Mouse (Mus musculus) CH12.LX (cell line): ENCODE results near the gene Fst. TPM values are rescaled to one million over a fixed set of nuclear protein-coding genes. Genes with fewer than 3 reads are reported as not detected.

ENCODE experiments used
- DNase-seq: peaks from one replicate; pipeline ENCODE4 v3.0.0-alpha.2; 2013; ENCODE audit errors: extremely low read depth
- H3K27ac ChIP-seq: 2 replicates; pipeline ENCODE4 v1.5.1; 2012; ENCODE audit warnings: low read depth, mild to moderate bottlenecking, control low read depth, moderate library complexity; ENCODE audit not compliant: insufficient read depth
- H3K27me3 ChIP-seq: replicated peaks from 2 replicates; pipeline ENCODE3; 2012; ENCODE audit warnings: inconsistent platforms
- H3K36me3 ChIP-seq, 2 experiments: replicated peaks in 1 of 2; 2 replicates each; pipeline versions ENCODE3 to v1.6.1; 2012; ENCODE audit warnings: inconsistent platforms in 1 of 2, low read length in 1 of 2, mild to moderate bottlenecking in 1 of 2, mixed read lengths in 1 of 2, moderate library complexity in 1 of 2; ENCODE audit not compliant: control insufficient read depth in 1 of 2, insufficient read depth in 1 of 2
- H3K4me1 ChIP-seq, 2 experiments: 2 replicates each; pipeline ENCODE4 v1.6.1; 2012; ENCODE audit warnings: inconsistent platforms in 1 of 2, moderate library complexity in 1 of 2; ENCODE audit not compliant: insufficient read depth in 2 of 2, control insufficient read depth in 1 of 2
- H3K4me2 ChIP-seq: 2 replicates; pipeline ENCODE4 v1.6.1; 2012; ENCODE audit warnings: low read depth, mild to moderate bottlenecking, control low read depth; ENCODE audit not compliant: poor library complexity, insufficient read depth, severe bottlenecking
- H3K4me3 ChIP-seq, 3 experiments: fragments of 150-350 bp in 1 of 3; sonication (generic) in 1 of 3; replicated peaks in 1 of 3; 2 replicates each; pipeline versions ENCODE3 to v1.5.1; 2011 to 2012; ENCODE audit warnings: low read depth in 2 of 3, low read length in 2 of 3, mild to moderate bottlenecking in 2 of 3, moderate library complexity in 2 of 3, control low read depth in 1 of 3, improper control_type of control experiment in 1 of 3, inconsistent platforms in 1 of 3, mixed read lengths in 1 of 3; ENCODE audit not compliant: poor library complexity in 1 of 3
- H3K79me2 ChIP-seq: replicated peaks from 2 replicates; pipeline ENCODE4 v1.6.1; 2012; ENCODE audit warnings: mild to moderate bottlenecking, moderate library complexity; ENCODE audit not compliant: control insufficient read depth, poor library complexity, insufficient read depth, severe bottlenecking; ENCODE audit errors: extremely low read depth
- H3K9ac ChIP-seq: 2 replicates; pipeline ENCODE4 v1.6.1; 2012; ENCODE audit warnings: low read depth, mild to moderate bottlenecking, control low read depth, moderate library complexity; ENCODE audit not compliant: insufficient read depth
- H3K9me3 ChIP-seq: replicated peaks from 2 replicates; pipeline ENCODE3; 2012; ENCODE audit warnings: low read length, inconsistent platforms, mixed read lengths
- BHLHE40 ChIP-seq: IDR thresholded peaks from 2 replicates; pipeline ENCODE4 v1.6.1; 2011; ENCODE audit warnings: mild to moderate bottlenecking, low read depth, low read length, improper control_type of control experiment
- CHD1 ChIP-seq: IDR thresholded peaks from 2 replicates; pipeline ENCODE4 v1.6.1; 2012; ENCODE audit warnings: low read depth, low read length, improper control_type of control experiment, inconsistent platforms
- CHD2 ChIP-seq: IDR thresholded peaks from 2 replicates; pipeline ENCODE4 v1.6.1; 2011; ENCODE audit warnings: low read length, improper control_type of control experiment
- CTCF ChIP-seq, 2 experiments: IDR thresholded peaks in 1 of 2; conservative IDR thresholded peaks in 1 of 2; 2 replicates each; pipeline ENCODE4 v1.5.1; 2011 to 2012; ENCODE audit warnings: low read depth in 2 of 2, low read length in 2 of 2, improper control_type of control experiment in 1 of 2, inconsistent platforms in 1 of 2, mild to moderate bottlenecking in 1 of 2, moderate library complexity in 1 of 2
- ELF1 ChIP-seq: IDR thresholded peaks from 2 replicates; pipeline ENCODE4 v1.6.1; 2014; ENCODE audit warnings: low read depth, mild to moderate bottlenecking, inconsistent platforms, low read length, improper control_type of control experiment
- EP300 ChIP-seq: IDR thresholded peaks from 2 replicates; pipeline ENCODE4 v1.6.1; 2011; ENCODE audit warnings: low read length, improper control_type of control experiment
- GABPA ChIP-seq: IDR thresholded peaks from 2 replicates; pipeline ENCODE4 v1.6.1; 2012; ENCODE audit warnings: low read depth, low read length, improper control_type of control experiment, inconsistent platforms; ENCODE audit not compliant: insufficient replicate concordance
- IRF4 ChIP-seq: IDR thresholded peaks from 2 replicates; pipeline ENCODE4 v1.6.1; 2014; ENCODE audit warnings: low read depth, mild to moderate bottlenecking, inconsistent platforms, low read length, improper control_type of control experiment
- MAZ ChIP-seq: IDR thresholded peaks from 2 replicates; pipeline ENCODE4 v1.6.1; 2012; ENCODE audit warnings: low read depth, mild to moderate bottlenecking, inconsistent platforms, low read length, improper control_type of control experiment, moderate library complexity
- MEF2A ChIP-seq: IDR thresholded peaks from 2 replicates; pipeline ENCODE4 v1.6.1; 2014; ENCODE audit warnings: low read depth, mild to moderate bottlenecking, inconsistent platforms, low read length, improper control_type of control experiment, borderline replicate concordance
- MXI1 ChIP-seq: IDR thresholded peaks from 2 replicates; pipeline ENCODE4 v1.6.1; 2011; ENCODE audit warnings: mild to moderate bottlenecking, low read depth, low read length, improper control_type of control experiment
- MYC ChIP-seq: IDR thresholded peaks from 2 replicates; pipeline ENCODE4 v1.6.1; 2011; ENCODE audit warnings: low read depth, mild to moderate bottlenecking, improper control_type of control experiment, low read length
- NRF1 ChIP-seq: IDR thresholded peaks from 2 replicates; pipeline ENCODE4 v1.6.1; 2014; ENCODE audit warnings: low read depth, mild to moderate bottlenecking, inconsistent platforms, low read length, improper control_type of control experiment, moderate library complexity
- PAX5 ChIP-seq: IDR thresholded peaks from 2 replicates; pipeline ENCODE4 v1.6.1; 2012; ENCODE audit warnings: low read length, inconsistent platforms, mixed read lengths
- POLR2A ChIP-seq: IDR thresholded peaks from 2 replicates; pipeline ENCODE4 v1.6.1; 2011; ENCODE audit warnings: low read depth, mild to moderate bottlenecking, improper control_type of control experiment, low read length
- POLR2AphosphoS2 ChIP-seq: IDR thresholded peaks from 2 replicates; pipeline ENCODE4 v1.6.1; 2011; ENCODE audit warnings: low read depth, low read length, improper control_type of control experiment
- SIN3A ChIP-seq: IDR thresholded peaks from 2 replicates; pipeline ENCODE4 v1.6.1; 2012; ENCODE audit warnings: low read length, improper control_type of control experiment, inconsistent platforms
- TBP ChIP-seq: conservative IDR thresholded peaks from 2 replicates; pipeline ENCODE4 v1.6.1; 2011; ENCODE audit warnings: low read depth, low read length, improper control_type of control experiment
- TCF12 ChIP-seq: IDR thresholded peaks from 2 replicates; pipeline ENCODE4 v1.6.1; 2014; ENCODE audit warnings: low read depth, mild to moderate bottlenecking, inconsistent platforms, low read length, improper control_type of control experiment
- UBTF ChIP-seq: IDR thresholded peaks from 2 replicates; pipeline ENCODE4 v1.6.1; 2012; ENCODE audit warnings: low read depth, mild to moderate bottlenecking, inconsistent platforms, low read length, improper control_type of control experiment, moderate library complexity
- ZC3H11A ChIP-seq: IDR thresholded peaks from 2 replicates; pipeline ENCODE4 v1.6.1; 2012; ENCODE audit warnings: low read depth, mild to moderate bottlenecking, inconsistent platforms, low read length, improper control_type of control experiment
- ZMIZ1 ChIP-seq: IDR thresholded peaks from 2 replicates; pipeline ENCODE4 v1.6.1; 2012; ENCODE audit warnings: low read depth, mild to moderate bottlenecking, inconsistent platforms, low read length, improper control_type of control experiment
- ZNF384 ChIP-seq: IDR thresholded peaks from 2 replicates; pipeline ENCODE4 v1.6.1; 2012; ENCODE audit warnings: low read depth, low read length, improper control_type of control experiment, inconsistent platforms
- dilution Hi-C: fragments of 300-500 bp; cut with MboI; formaldehyde crosslinking; loops from 2 replicates; pipeline ENCODE4 v1.14.3; 2020; ENCODE audit warnings: low sequenced_read_pairs; ENCODE audit not compliant: extremely low pct_unique_long_range_greater_than_20kb, extremely low pct_ligation_motif_present
- in situ Hi-C: fragments of 300-500 bp; cut with MboI; formaldehyde crosslinking; loops from 3 replicates; pipeline ENCODE4 v1.14.3; 2019; ENCODE audit warnings: low sequenced_read_pairs, low pct_ligation_motif_present, low pct_unique_long_range_greater_than_20kb, mixed read lengths
- polyA plus RNA-seq: library from polyadenylated mRNA; unstranded; fragments of >175 nt; gene quantifications from 2 replicates; pipeline ENCODE4 v1.2.1, GENCODE M21; 2012; ENCODE audit warnings: low read depth; ENCODE audit not compliant: insufficient read length
- total RNA-seq, 2 experiments: library from RNA; depleted of rRNA; stranded (reverse); fragments of 300-350 nt in 1 of 2; fragments of >200 nt in 1 of 2; gene quantifications; 2 replicates each; pipeline ENCODE4 v1.2.3; 2012 to 2014

Gene Fst
- total and polyA plus RNA-seq, 3 experiments = not detected

DNA sequence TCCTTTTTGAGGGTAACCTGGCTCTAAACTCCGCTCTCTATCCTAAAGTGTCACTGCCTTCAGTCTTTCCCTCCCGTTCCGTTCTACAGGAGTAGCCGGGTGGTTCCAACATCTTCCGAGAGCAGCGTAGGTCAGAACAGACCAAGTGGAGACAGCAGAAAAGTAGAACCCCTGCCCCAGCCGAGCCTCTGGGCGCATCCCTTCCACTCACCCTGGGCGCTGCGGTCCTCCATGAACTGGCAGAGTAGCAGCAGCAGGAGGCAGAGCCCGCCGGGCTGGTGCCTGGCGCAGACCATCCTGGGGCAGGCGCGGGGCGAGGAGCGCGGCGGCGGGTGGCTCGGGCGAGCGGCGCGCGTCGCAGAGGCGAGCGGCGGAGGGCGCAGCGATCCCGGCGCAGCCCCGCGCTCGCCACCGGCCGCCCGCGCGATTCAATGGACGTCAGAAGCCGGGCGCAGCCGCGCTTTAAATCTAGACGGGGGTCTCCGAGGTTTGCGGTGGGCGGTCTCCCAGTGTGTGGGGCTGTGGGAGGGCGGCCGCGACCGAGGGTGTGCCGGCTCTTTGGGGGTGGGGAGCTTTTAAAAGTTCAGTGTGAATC lies 363 bp downstream of the Fst start:
- H3K27me3 ChIP-seq = no peaks in the 10 kb centered on the region
- no peaks in the 10 kb centered on the region for H3K36me3 ChIP-seq
- in situ Hi-C loops = loop anchor here (25.0 kb wide), 1 partner anchor 571 kb away; no protein-coding TSS in a partner anchor
- no peak for TF ChIP-seq ELF1
- TF ChIP-seq SIN3A = no peak
- TF ChIP-seq GABPA = no peak
- TF ChIP-seq TCF12 = no peak
- TF ChIP-seq ZC3H11A = no peak
- no peak for TF ChIP-seq MEF2A
- TF ChIP-seq CHD1 = no peak
- TF ChIP-seq UBTF = no peak
- no peak for TF ChIP-seq BHLHE40
- no peak for TF ChIP-seq PAX5
- no peak for TF ChIP-seq MXI1
- no peak for TF ChIP-seq MAZ
- TF ChIP-seq TBP = no peak
- no peak for TF ChIP-seq MYC
- no peak for TF ChIP-seq POLR2A
- TF ChIP-seq IRF4 = no peak
- TF ChIP-seq ZNF384 = no peak
- TF ChIP-seq NRF1 = no peak
- TF ChIP-seq EP300 = no peak
- no peak for TF ChIP-seq ZMIZ1
- H3K4me2 ChIP-seq = no peak overlapping the region
- no peak overlapping the region for H3K27ac ChIP-seq
- H3K4me1 ChIP-seq = no peaks in the 10 kb centered on the region
- peaks cover 13% of the 10 kb centered on the region for H3K9me3 ChIP-seq
- DNase-seq = no peak
- H3K9ac ChIP-seq = no peak overlapping the region
- no peaks in the 10 kb centered on the region for H3K79me2 ChIP-seq
- dilution Hi-C loops = no loop called here
- H3K4me3 ChIP-seq = no peak overlapping the region

DNA sequence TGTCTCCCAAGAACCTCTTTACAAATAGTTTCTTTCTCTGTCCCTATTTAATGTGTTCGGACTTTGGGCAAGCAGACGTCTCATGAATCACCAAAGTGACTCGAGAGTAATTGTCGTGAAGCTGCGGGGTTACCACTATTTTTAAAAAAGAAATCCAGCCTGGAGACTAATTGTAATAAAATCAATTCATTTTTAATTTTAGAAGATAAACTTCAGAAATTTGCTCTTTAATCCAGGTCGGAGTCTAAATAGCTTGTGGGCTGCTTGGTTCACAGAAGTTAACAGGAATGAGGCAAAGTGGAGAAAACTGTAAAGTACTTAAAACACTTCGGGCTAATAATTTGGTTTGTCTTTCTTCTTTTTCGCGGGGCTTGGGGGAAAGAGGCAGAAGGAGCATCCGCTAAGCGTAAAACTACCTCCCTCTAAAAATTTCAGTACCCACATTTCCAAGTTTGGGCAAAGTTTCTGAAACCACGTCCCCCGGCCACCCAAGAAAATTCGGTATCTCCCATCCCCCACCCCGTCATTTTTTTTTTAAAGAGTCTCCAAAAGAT lies 1.1 kb downstream of the Fst start:
- Histone ChIP-seq H3K4me3 (no peak overlapping the region), H3K9ac (no peak overlapping the region)
- no peak for TF ChIP-seq MEF2A
- TF ChIP-seq POLR2AphosphoS2 = no peak
- TF ChIP-seq CTCF (conservative IDR thresholded peaks at IDR 0.05 in 1 of 2, IDR thresholded peaks at IDR 0.05 in 1 of 2; ENCODE audit: low read depth in 2 of 2, low read length in 2 of 2) = no peak
- TF ChIP-seq CHD2 = no peak
- TF ChIP-seq MXI1 = no peak
- no peak for TF ChIP-seq IRF4
- no peak for TF ChIP-seq TCF12
- TF ChIP-seq CHD1 = no peak

More for the DNA sequence above, 1.1 kb downstream of the Fst start:
- Histone ChIP-seq H3K27ac (no peak overlapping the region), H3K4me1 (no peaks in the 10 kb centered on the region), H3K27me3 (no peaks in the 10 kb centered on the region), H3K36me3 (no peaks in the 10 kb centered on the region), H3K4me2 (no peak overlapping the region), H3K9me3 (peaks cover 13% of the 10 kb centered on the region), H3K79me2 (no peaks in the 10 kb centered on the region)
- dilution Hi-C loops (no loop called here), in situ Hi-C loops (loop anchor here (25.0 kb wide), 1 partner anchor 570 kb away; no protein-coding TSS in a partner anchor)
- DNase-seq = no peak
